Mouse (Mus musculus) megakaryocyte, embryonic 14.5 days (primary cell): Measurements from ENCODE around the gene Polr2m.

ENCODE experiments used
- FLI1 ChIP-seq: IDR thresholded peaks from 2 replicates; pipeline ENCODE4 v1.6.1; 2012; ENCODE audit warnings: low read length, inconsistent platforms, mixed read lengths
- GATA1 ChIP-seq: IDR thresholded peaks from 3 replicates; pipeline ENCODE4 v1.6.1; 2012; ENCODE audit warnings: mixed read lengths, low read length, inconsistent platforms, borderline replicate concordance

DNA sequence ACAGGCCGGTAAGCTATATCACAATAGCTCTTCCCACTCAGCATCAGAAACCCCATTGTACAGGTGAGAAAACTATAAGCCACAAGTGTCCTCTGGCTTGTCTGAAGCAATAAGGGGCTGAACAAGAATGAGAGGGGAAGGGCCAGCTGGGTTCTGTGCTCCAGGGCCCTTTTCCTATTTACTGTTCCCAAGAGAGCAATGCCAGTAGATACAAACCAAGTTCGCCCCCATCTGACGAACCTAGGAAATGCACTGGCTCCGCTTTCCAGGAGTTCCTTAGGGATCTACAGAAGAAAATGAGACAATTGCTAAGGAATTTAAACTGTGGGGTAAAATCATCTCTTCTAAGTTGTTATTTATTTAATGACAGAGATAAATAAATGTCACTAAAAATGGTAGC, 38.2 kb downstream of the Polr2m start:
- TF ChIP-seq GATA1 (no peak), FLI1 (no peak)
